Mouse (Mus musculus) cerebellum, adult 2 months (tissue): ENCODE data around the gene Zfp457. TPM values are rescaled to one million over a fixed set of nuclear protein-coding genes. Genes with fewer than 3 reads are reported as not detected.

Source experiments
- DNase-seq, 2 experiments: peaks; one replicate each; pipeline ENCODE4 v3.0.0; 2021
- H3K27ac ChIP-seq: fragments of 200-500 bp; 2 replicates; pipeline ENCODE4 v1.5.1; 2012; ENCODE audit warnings: low read length, control low read depth, inconsistent platforms; ENCODE audit not compliant: insufficient read depth
- H3K27me3 ChIP-seq: fragments of 200-500 bp; 2 replicates; pipeline ENCODE4 v1.6.1; 2012; ENCODE audit warnings: inconsistent platforms, mild to moderate bottlenecking, low read length, moderate library complexity; ENCODE audit not compliant: control insufficient read depth, insufficient read depth
- H3K4me1 ChIP-seq: fragments of 200-500 bp; 2 replicates; pipeline ENCODE4 v1.6.1; 2011; ENCODE audit warnings: low read length; ENCODE audit not compliant: control insufficient read depth, insufficient read depth
- H3K4me3 ChIP-seq: fragments of 200-500 bp; replicated peaks from 2 replicates; pipeline ENCODE3; 2011; ENCODE audit warnings: mild to moderate bottlenecking, low read depth, low read length, control low read depth; ENCODE audit not compliant: insufficient read depth
- CTCF ChIP-seq: fragments of 200-500 bp; IDR thresholded peaks from 2 replicates; pipeline ENCODE4 v1.5.1; 2011; ENCODE audit warnings: low read depth, mild to moderate bottlenecking, control low read depth, low read length, moderate library complexity, borderline replicate concordance; ENCODE audit not compliant: insufficient read depth
- POLR2A ChIP-seq: fragments of 200-500 bp; IDR thresholded peaks from 2 replicates; pipeline ENCODE4 v1.6.1; 2011; ENCODE audit warnings: low read length, control low read depth, borderline replicate concordance; ENCODE audit not compliant: insufficient read depth
- WGBS: fragments of 180-500 bp; shearing (Covaris S2); methylation state at CpG from one replicate; pipeline ENCODE4 v1.1.7; 2018; 5-methylcytosine and 5-hydroxymethylcytosine counted together
- polyA plus RNA-seq: library from polyadenylated mRNA; depleted of rRNA; stranded (reverse); fragments of >200 nt; gene quantifications from 2 replicates; pipeline ENCODE4 v1.2.3, GENCODE M21; 2012; rRNA removed

Gene Zfp457
- polyA plus RNA-seq, 1 experiment: 3.4 TPM

DNA sequence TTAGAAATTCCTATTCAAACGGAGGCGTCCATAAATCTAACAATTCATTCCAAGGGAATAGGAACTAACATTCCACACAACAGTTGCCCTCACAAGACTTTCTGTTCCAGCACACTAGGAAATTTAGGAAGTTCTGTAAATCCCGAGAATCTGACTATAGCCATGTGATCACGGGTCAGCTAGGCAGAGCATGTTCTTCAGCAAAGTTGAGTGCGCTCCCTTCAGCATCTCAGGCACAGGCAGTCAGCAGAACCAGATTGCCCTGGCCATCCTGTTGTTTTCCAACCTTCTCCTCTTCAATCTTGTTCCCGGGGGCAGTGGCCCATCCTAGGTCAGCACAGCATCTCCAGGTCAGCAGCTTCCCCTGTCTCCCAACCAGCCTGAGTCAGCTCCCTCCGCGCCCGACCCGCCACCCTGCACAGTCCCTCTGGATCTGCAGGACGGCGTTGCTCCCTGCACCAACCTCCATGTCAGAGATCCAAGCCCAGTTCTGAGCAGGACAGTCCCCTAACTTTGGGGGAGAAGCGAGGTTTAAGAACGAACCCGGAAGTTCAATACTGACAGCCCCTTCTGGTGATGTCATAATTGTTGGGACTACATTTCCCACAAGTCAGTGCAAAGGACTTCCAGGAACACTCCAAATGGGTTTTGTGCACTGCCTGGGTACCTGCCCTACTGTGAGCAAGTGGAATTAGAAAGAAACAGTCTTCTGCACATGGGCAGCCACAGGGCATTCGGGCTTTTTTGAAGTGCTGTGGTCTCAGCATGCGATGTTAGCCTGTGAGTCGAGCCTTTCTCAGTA is 37.5 kb downstream of the Zfp457 start:
- Histone ChIP-seq H3K4me3 (peak overlapping the region; percentile 91), H3K27ac (peak overlapping the region; percentile 22; the same call in 1 of the 2 replicates), H3K4me1 (no peaks in the 10 kb centered on the region), H3K27me3 (no peaks in the 10 kb centered on the region)
- peak; percentile 75 to 88 for DNase-seq
- WGBS: 6% methylated on average over 18 of the region's 18 CpGs
- no peak for TF ChIP-seq CTCF
- peak; percentile 58; the same call in 1 of the 2 replicates for TF ChIP-seq POLR2A

Other genes starting within 250 kb of the Zfp457 start
- 2.9 and 3.6 TPM in 2 replicates for gene Zfp712, start 245.3 kb downstream of the Zfp457 start, polyA plus RNA-seq
- 2.6 and 2.8 TPM in 2 replicates for gene Zfp708, start 208.5 kb downstream of the Zfp457 start, polyA plus RNA-seq
- 1.9 and 2.0 TPM in 2 replicates for gene Gm28557, start 197.9 kb downstream of the Zfp457 start, polyA plus RNA-seq
- 0.16 TPM in 2 replicates for gene Rslcan18, start 190.2 kb downstream of the Zfp457 start, polyA plus RNA-seq
- 2.6 and 3.2 TPM in 2 replicates for gene Zfp759, start 184.8 kb downstream of the Zfp457 start, polyA plus RNA-seq
- gene Rsl1, start 133.3 kb downstream of the Zfp457 start, polyA plus RNA-seq: 3.0 and 3.1 TPM in 2 replicates
- gene Zfp455, start 112.0 kb downstream of the Zfp457 start, polyA plus RNA-seq: 0.84 and 1.1 TPM in 2 replicates
- 4.0 TPM in 2 replicates for gene Zfp458, start 28.0 kb downstream of the Zfp457 start, polyA plus RNA-seq
- gene Zfp595, start 26.1 kb upstream of the Zfp457 start, polyA plus RNA-seq: 2.3 and 2.4 TPM in 2 replicates
- 0.43 TPM in 1 of 2 replicates, not detected in the other for gene Gm28044, start 54.1 kb upstream of the Zfp457 start, polyA plus RNA-seq
- 0.44 and 0.59 TPM in 2 replicates for gene Zfp953, start 54.1 kb upstream of the Zfp457 start, polyA plus RNA-seq
- gene Gm28041, start 69.2 kb upstream of the Zfp457 start, polyA plus RNA-seq: not detected in 2 replicates
- 0.30 and 0.77 TPM in 2 replicates for gene Zfp456, start 69.3 kb upstream of the Zfp457 start, polyA plus RNA-seq
- 2.9 and 3.2 TPM in 2 replicates for gene Zfp429, start 93.3 kb upstream of the Zfp457 start, polyA plus RNA-seq
- 0.97 and 1.0 TPM in 2 replicates for gene Zfp459, start 114.9 kb upstream of the Zfp457 start, polyA plus RNA-seq
- 7.4 and 8.4 TPM in 2 replicates for gene Zfp874a, start 145.1 kb upstream of the Zfp457 start, polyA plus RNA-seq
- 10.0 and 12.6 TPM in 2 replicates for gene Zfp874b, start 177.8 kb upstream of the Zfp457 start, polyA plus RNA-seq
- 7.1 and 7.7 TPM in 2 replicates for gene Zfp58, start 194.1 kb upstream of the Zfp457 start, polyA plus RNA-seq
- gene Gm26965, start 219.7 kb upstream of the Zfp457 start, polyA plus RNA-seq: not detected in 2 replicates
- 27.9 and 29.0 TPM in 2 replicates for gene Zfp87, start 219.7 kb upstream of the Zfp457 start, polyA plus RNA-seq
- gene Zfp748, start 247.3 kb upstream of the Zfp457 start, polyA plus RNA-seq: 6.8 and 7.0 TPM in 2 replicates